Mouse (Mus musculus) ovary, postnatal 10 days (tissue): ENCODE measurements around the gene Psmb9.

Experiments used
- DNase-seq: peaks from one replicate; pipeline ENCODE4 v3.0.0; 2022; ENCODE audit warnings: low spot score

Gene Psmb9

DNA sequence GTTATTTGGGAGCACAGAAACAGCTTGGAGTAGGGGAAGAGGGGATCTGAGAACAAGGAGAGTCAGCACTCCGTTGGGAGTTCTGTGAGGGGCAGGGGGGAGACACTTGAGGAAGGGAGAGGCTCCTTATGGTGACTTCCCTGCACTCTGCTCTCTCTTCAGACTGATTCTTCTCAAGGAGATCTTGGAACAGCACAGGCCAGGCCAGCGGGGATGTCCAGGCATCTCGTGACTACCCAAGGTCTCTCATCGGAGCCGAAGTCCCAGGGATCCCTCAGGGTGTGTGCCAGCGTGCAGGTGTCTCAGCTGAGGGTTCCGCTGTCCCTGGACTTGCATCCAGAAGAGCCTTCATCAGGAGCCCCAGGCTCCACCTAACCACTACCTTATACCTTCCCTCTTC, 48.9 kb downstream of the Psmb9 start:
- DNase-seq, result no peak

DNA sequence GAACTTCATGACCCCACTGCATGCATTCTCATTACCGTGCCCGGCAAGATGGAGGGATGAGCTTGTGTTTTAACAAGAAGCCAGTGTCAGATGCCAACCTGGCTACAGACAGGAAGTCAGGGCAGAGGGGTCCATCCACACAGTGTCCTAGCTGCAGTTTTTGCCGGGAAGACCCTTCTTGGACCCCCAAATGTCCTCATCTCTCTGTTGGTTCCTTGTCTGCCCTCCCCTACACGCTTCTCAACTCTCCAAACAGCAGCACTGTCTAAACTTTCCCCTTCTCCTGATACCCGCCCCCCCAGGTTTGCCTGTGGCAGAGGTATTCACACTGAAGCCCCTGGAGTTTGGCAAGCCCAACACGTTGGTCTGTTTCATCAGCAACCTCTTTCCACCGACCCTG, 50.0 kb downstream of the Psmb9 start:
- no peak for DNase-seq

DNA sequence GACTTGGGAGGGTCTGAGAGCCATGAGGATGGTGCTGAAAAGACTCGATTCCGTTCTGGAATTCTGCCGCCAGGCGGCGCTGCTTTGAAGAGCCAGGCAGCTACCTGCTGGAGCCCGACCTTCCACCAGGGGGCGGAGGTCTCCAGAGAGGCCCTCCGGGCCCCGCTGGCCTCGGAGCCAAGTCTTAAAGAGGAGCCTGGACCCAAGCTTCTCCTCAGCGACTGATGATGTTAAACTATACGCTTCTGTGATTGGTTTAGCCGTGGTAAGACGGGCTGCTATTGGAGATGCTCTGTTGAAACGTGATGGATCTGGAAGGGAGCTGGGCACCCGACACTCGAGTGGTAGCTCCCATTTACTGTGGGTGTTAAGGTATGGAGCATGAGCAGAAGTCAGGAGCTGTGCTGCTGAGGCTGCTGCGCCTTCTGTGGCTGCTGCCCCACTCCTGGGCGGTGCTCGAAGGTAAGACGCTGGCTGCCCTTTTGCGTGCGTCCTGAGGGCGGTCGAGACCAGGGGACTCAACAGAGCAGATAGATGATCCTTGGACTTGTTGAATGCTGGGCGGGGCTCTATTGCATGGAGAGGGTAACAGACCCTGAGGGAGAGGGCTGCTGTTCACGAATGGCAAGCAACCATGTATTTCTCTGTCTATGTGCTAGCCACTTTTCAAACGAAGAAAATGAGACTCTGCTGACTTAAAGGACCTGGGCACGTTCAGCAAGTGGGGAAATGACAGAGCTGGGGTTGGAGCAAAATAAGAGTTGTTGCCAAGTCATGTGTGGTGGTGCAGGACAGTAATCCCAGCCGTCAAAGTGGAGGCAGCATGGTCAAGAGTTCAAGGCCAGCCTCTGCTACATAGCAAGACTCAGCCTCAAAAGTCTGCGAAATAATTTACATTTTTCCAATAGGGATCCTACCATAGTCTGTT, 52.0 kb downstream of the Psmb9 start:
- DNase-seq, result peak; percentile 99

DNA sequence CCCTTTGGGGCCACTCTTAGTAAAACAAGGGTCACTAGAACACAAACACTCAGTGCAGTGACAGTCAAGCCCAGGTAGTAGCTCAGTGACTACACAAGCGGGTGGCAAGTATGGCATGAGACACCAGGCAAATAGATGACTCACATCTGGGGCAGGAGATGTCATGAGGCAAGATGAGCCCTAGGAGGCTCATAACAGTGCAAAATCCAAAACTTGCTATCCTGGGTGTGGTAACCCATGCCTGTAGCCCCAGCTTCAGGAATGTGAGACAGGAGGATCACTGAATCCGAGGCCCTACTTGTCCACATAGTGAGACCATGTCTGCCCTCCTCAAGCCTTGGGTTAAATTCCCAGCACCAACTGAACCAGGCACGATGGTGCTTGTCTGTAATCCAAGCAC, 53.1 kb downstream of the Psmb9 start:
- DNase-seq, result no peak

DNA sequence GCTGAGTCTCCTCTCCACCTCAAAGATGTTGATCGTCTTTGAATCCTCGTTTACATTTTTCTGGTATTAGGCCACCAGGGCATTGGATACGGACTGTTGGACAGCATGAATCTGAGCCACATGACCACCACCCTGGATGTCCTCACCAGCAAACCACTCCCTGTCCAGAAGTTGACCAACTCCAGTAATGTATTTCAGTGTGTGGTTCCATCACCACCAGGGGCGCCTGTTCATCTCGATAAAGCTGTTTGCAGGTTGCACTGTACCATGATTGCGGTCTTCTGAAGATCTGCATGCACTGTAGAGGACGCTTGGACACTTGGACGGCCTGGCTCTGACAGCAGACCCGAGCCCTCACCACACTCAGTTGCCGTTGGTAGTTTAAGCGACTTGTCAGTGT, 54.3 kb downstream of the Psmb9 start:
- no peak for DNase-seq
